Mouse (Mus musculus): ENCODE measurements around the gene Maml3.

DNA sequence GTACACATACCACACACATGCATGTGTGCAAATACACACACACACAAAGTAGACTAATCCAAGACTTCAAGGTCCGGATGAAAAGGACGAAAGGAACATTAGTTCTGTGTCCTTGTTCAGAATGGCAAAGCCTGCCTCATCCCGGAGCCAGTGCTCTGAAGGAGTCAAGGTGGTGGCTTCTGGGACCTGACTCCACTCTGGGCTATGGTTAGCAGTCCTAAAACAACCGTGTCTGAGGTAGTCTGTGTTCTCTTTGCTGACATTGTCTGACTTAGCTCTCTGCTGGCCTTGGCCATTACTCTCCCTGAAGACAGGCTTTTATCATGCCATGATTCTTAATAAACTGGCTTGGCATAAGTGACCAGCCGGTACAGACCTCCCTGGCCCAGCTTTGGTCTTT, 445.5 kb downstream of the Maml3 start:
- TF ChIP-seq ZNF384 (IDR thresholded peaks at IDR 0.05; ENCODE audit: low read depth, low read length) (no peak), HCFC1 (IDR thresholded peaks at IDR 0.05; ENCODE audit: borderline replicate concordance, insufficient read depth, low read length) (no peak), ZC3H11A (IDR thresholded peaks at IDR 0.05; ENCODE audit: borderline replicate concordance, low read depth, low read length) (no peak), MAFK (IDR thresholded peaks at IDR 0.05; ENCODE audit: insufficient read depth, low read depth, low read length) (no peak), CHD2 (IDR thresholded peaks at IDR 0.05; ENCODE audit: low read depth, low read length) (no peak)

Data from ES-E14 (cell line).